ENCODE assay signal across 22 mouse cellular contexts in genomic region chr5:64636301-64636700, GRCm38 (mm10).
A peak's percentile ranks its signal among the peaks of the same experiment; 100 is the strongest.
DNase-seq lines count a peak whose midpoint lies in the region; ATAC-seq and TF ChIP-seq lines count a peak whose summit lies in the region.
"Had no signal": no experiment of that assay in that cellular context is flagged by ENCODE, and none has a peak within 500 bp of the region (broad histone marks: within the 10 kb centered on the region; RNA-seq: fewer than 3 reads in every experiment).

No protein-coding gene starts in this region.

- no peak overlapping the region for H3K9ac ChIP-seq in forebrain, embryonic 14.5 days (ENCODE audit: low read length)
- no peak overlapping the region for H3K9ac ChIP-seq in liver, postnatal 0 days (replicated peaks)
- H3K9ac ChIP-seq: hindbrain, embryonic 13.5 days had no signal

- 86% methylated on average over 3 of the region's 3 CpGs for WGBS in forebrain, embryonic 10.5 days
- 95% methylated on average over 3 of the region's 3 CpGs for WGBS in forebrain, embryonic 14.5 days
- WGBS in liver, postnatal 0 days (ENCODE audit: insufficient replicate concordance), result 77% methylated on average over 3 of the region's 3 CpGs

- no peak for ATAC-seq in forebrain, embryonic 14.5 days
- peak; percentile 55 for ATAC-seq in liver, postnatal 0 days
- ATAC-seq: activated CD4-positive, CD25-positive, alpha-beta regulatory T cell, adult 4 months; forebrain, embryonic 16.5 days had no signal

- no peaks in the 10 kb centered on the region for H3K4me1 ChIP-seq in forebrain, embryonic 10.5 days
- no peaks in the 10 kb centered on the region for H3K4me1 ChIP-seq in forebrain, embryonic 14.5 days (ENCODE audit: control insufficient read depth, insufficient read depth, low read length)
- peaks cover 7% of the 10 kb centered on the region for H3K4me1 ChIP-seq in liver, postnatal 0 days (ENCODE audit: insufficient read depth)
- H3K4me1 ChIP-seq: hindbrain, embryonic 13.5 days had no signal

- H3K36me3 ChIP-seq in forebrain, embryonic 10.5 days (replicated peaks), result no peaks in the 10 kb centered on the region
- H3K36me3 ChIP-seq in forebrain, embryonic 14.5 days (ENCODE audit: control insufficient read depth, insufficient read depth, low read length), result no peaks in the 10 kb centered on the region
- no peaks in the 10 kb centered on the region for H3K36me3 ChIP-seq in liver, postnatal 0 days (replicated peaks; ENCODE audit: insufficient read depth, low read length)
- H3K36me3 ChIP-seq: G1E; hindbrain, embryonic 13.5 days had no signal

- TF ChIP-seq EP300 in liver, postnatal 0 days (IDR thresholded peaks at IDR 0.05; ENCODE audit: low read depth), result no peak

- TF ChIP-seq CTCF in liver, postnatal 0 days (IDR thresholded peaks at IDR 0.05; ENCODE audit: low read depth), result no peak

- DNase-seq in forebrain, embryonic 10.5 days (ENCODE audit: extremely low spot score, low spot score), result no peak
- no peak for DNase-seq in forebrain, embryonic 14.5 days (ENCODE audit: low spot score)
- DNase-seq in 3T3-L1 (ENCODE audit: low read depth, low spot score), result peak; percentile 17
- peak; percentile 57 for DNase-seq in liver
- DNase-seq in liver, postnatal 0 days, result peak; percentile 18
- no peak for DNase-seq in cerebellum, adult 18-20 months
- no peak for DNase-seq in testis, postnatal 14 days (ENCODE audit: low spot score)
- no peak for DNase-seq in cerebellum, postnatal 4 days (ENCODE audit: low spot score in 2 of 2)
- DNase-seq: adrenal gland, postnatal 25 days; cerebellum, adult 11-12 months; heart, postnatal 14 days; layer of hippocampus, postnatal 36 days; lung, postnatal 10 days; retina, postnatal 1 day had no signal

- no peak overlapping the region for H3K4me3 ChIP-seq in forebrain, embryonic 10.5 days
- H3K4me3 ChIP-seq in forebrain, embryonic 14.5 days (ENCODE audit: low read depth, low read length), result no peak overlapping the region
- H3K4me3 ChIP-seq in liver, postnatal 0 days (ENCODE audit: low read depth, low read length), result no peak overlapping the region
- H3K4me3 ChIP-seq: erythroblast, embryonic 14.5 days; hindbrain, embryonic 13.5 days; megakaryocyte, embryonic 14.5 days had no signal

- no peaks in the 10 kb centered on the region for H3K9me3 ChIP-seq in forebrain, embryonic 10.5 days
- H3K9me3 ChIP-seq in forebrain, embryonic 14.5 days (replicated peaks; ENCODE audit: control insufficient read depth, low read length), result no peaks in the 10 kb centered on the region
- H3K9me3 ChIP-seq in liver, postnatal 0 days (ENCODE audit: low read length), result no peaks in the 10 kb centered on the region
- H3K9me3 ChIP-seq: hindbrain, embryonic 13.5 days had no signal

- H3K4me2 ChIP-seq in forebrain, embryonic 14.5 days (ENCODE audit: low read length), result no peak overlapping the region
- H3K4me2 ChIP-seq in liver, postnatal 0 days (ENCODE audit: low read depth, low read length), result 0 out of 2 replicates have a peak overlapping the region, but pooled peaks have one; percentile 15
- H3K4me2 ChIP-seq: heart, embryonic 11.5 days; hindbrain, embryonic 13.5 days had no signal

- 0 out of 2 replicates have a peak overlapping the region, but pooled peaks have one; percentile 12 for H3K27ac ChIP-seq in forebrain, embryonic 10.5 days
- no peak overlapping the region for H3K27ac ChIP-seq in forebrain, embryonic 14.5 days (ENCODE audit: low read depth, low read length)
- H3K27ac ChIP-seq in liver, postnatal 0 days (ENCODE audit: low read depth), result no peak overlapping the region
- H3K27ac ChIP-seq: hindbrain, embryonic 13.5 days; kidney, postnatal 0 days had no signal

- H3K27me3 ChIP-seq in forebrain, embryonic 10.5 days (ENCODE audit: poor library complexity, severe bottlenecking), result no peaks in the 10 kb centered on the region
- no peaks in the 10 kb centered on the region for H3K27me3 ChIP-seq in forebrain, embryonic 14.5 days (replicated peaks; ENCODE audit: control insufficient read depth, insufficient read depth, low read length)
- no peaks in the 10 kb centered on the region for H3K27me3 ChIP-seq in liver, postnatal 0 days (ENCODE audit: insufficient read depth, low read length)
- H3K27me3 ChIP-seq: hindbrain, embryonic 13.5 days had no signal

Comparison
In these comparisons a context has a peak if more than half of its experiments do, and no peak if none do; other contexts are left out.
1. DNase-seq: peak in 3T3-L1 (single experiment), liver (single experiment) and liver, postnatal 0 days (single experiment); none in forebrain, embryonic 10.5 days (single experiment), forebrain, embryonic 14.5 days (single experiment), cerebellum, adult 18-20 months (0 of 2), testis, postnatal 14 days (single experiment) and cerebellum, postnatal 4 days (0 of 2).